In genomic region chrX:20819708-20820426, GRCm38 (mm10) we compare ENCODE assay signal across 7 mouse cellular contexts. TPM values are rescaled to one million over a fixed set of nuclear protein-coding genes. Genes with fewer than 3 reads are reported as not detected.
DNase-seq lines count a peak whose midpoint lies in the region; ATAC-seq and TF ChIP-seq lines count a peak whose summit lies in the region.

No protein-coding gene starts in this region.

- 0 out of 2 replicates have a peak, but pooled peaks cover 2% of the 10 kb centered on the region for H3K4me1 ChIP-seq in small intestine, adult 2 months (ENCODE audit: control insufficient read depth, insufficient read depth, insufficient read length, low read length)

- 16% methylated on average over 8 of the region's 8 CpGs for WGBS in small intestine, adult 2 months

- no peaks in the 10 kb centered on the region for H3K27me3 ChIP-seq in small intestine, adult 2 months (ENCODE audit: control insufficient read depth, insufficient read depth, low read length)

- peak; percentile 82 for DNase-seq in adipocyte (ENCODE audit: low spot score)
- peak; percentile 64 to 66 for DNase-seq in cerebellum, postnatal 36 days
- DNase-seq in gastrocnemius, postnatal 14 days = peak; percentile 64
- peak; percentile 24 to 47 for DNase-seq in left cerebral cortex, postnatal 25 days (ENCODE audit: low spot score in 2 of 2)

- TF ChIP-seq CTCF in small intestine, adult 2 months (IDR thresholded peaks at IDR 0.05; ENCODE audit: extremely low read depth, insufficient read length, insufficient replicate concordance, low read depth, low read length) = peak; percentile 37; the same call in 1 of the 2 replicates

- ATAC-seq in inflammation-experienced regulatory T-cells, adult 6 months = peak; percentile 44
- peak; percentile 86 for ATAC-seq in megakaryocyte progenitor cell, adult 5-6 weeks (replicated peaks; ENCODE audit: poor library complexity)

- TF ChIP-seq POLR2A in small intestine, adult 2 months (IDR thresholded peaks at IDR 0.05; ENCODE audit: low read depth, low read length) = no peak

- H3K36me3 ChIP-seq in small intestine, adult 2 months (ENCODE audit: control insufficient read depth, insufficient read depth, low read length) = no peaks in the 10 kb centered on the region

- H3K4me3 ChIP-seq in small intestine, adult 2 months (ENCODE audit: low read depth, low read length) = peak overlapping the region; percentile 62

- H3K27ac ChIP-seq in small intestine, adult 2 months (ENCODE audit: insufficient read depth, low read depth, low read length) = no peak overlapping the region; the same call in 1 of the 2 replicates

- intact Hi-C loops in gastrocnemius, postnatal 14 days (cut with DNase I; ENCODE audit: low total_unique reads) = no loop called here
- intact Hi-C loops in left cerebral cortex, postnatal 25 days (cut with DNase I) = loop anchor here (1.0 kb wide), 2 partner anchors 21 to 158 kb away; no protein-coding TSS in a partner anchor

RNA-seq across cellular contexts. Expression of gene Araf, which starts 22.3 kb away (rescaled TPM):
- total RNA-seq in gastrocnemius, postnatal 14 days (2021) = 10 to 100 TPM; 74.6 to 78.7 TPM
- polyA plus RNA-seq in inflammation-experienced regulatory T-cells, adult 6 months (2017; shearing (Covaris generic)) = 100 to 1,000 TPM in 2 of 3 experiments, 10 to 100 TPM in 1; 99.1 to 180 (median 137) TPM
- 100 to 1,000 TPM; 183 to 190 TPM for total RNA-seq in left cerebral cortex, postnatal 25 days (2021)
- 56.3 and 69.0 TPM in 2 replicates for total RNA-seq in megakaryocyte progenitor cell, adult 5-6 weeks (2015)
- 32.8 and 43.1 TPM in 2 replicates for total RNA-seq in megakaryocyte progenitor cell, adult 5-6 weeks (2017)
- 79.8 and 135 TPM in 2 replicates for polyA plus RNA-seq in small intestine, adult 2 months (2012; rRNA removed)

RNA-seq across cellular contexts. Expression of gene Timp1, which starts 50.1 kb away (rescaled TPM):
- 1 to 10 TPM; 4.8 to 5.8 TPM for total RNA-seq in gastrocnemius, postnatal 14 days (2021)
- polyA plus RNA-seq in inflammation-experienced regulatory T-cells, adult 6 months (2017; shearing (Covaris generic)) = not detected
- under 1 TPM; 0.55 to 0.60 TPM for total RNA-seq in left cerebral cortex, postnatal 25 days (2021)
- total RNA-seq in megakaryocyte progenitor cell, adult 5-6 weeks (2015) = 0.17 TPM in 1 of 2 replicates, not detected in the other
- not detected in 2 replicates for total RNA-seq in megakaryocyte progenitor cell, adult 5-6 weeks (2017)
- polyA plus RNA-seq in small intestine, adult 2 months (2012; rRNA removed) = 1.3 and 6.9 TPM in 2 replicates
